Mouse (Mus musculus) G1E-ER4 (cell line): ENCODE measurements around the gene Fkbpl. TPM values are rescaled to one million over a fixed set of nuclear protein-coding genes. Genes with fewer than 3 reads are reported as not detected.

ENCODE experiments used
- GATA1 ChIP-seq: IDR thresholded peaks from one replicate; pipeline ENCODE4 v1.8.0; 2012; ENCODE audit warnings: low read length, inconsistent platforms
- polyA plus RNA-seq: library from polyadenylated mRNA; stranded (reverse); fragments of >175 nt; gene quantifications from 2 replicates; pipeline ENCODE4 v1.2.3, GENCODE M21; 2012

Fkbpl gene
- polyA plus RNA-seq, 1 experiment = 7.1 TPM

GRCm38 (mm10) chr17:34664472-34664871 is 19.9 kb downstream of the Fkbpl start:
- TF ChIP-seq GATA1 = no peak

- no peak for TF ChIP-seq GATA1
Observed at GRCm38 (mm10) chr17:34670235-34670634, 25.7 kb downstream of the Fkbpl start, which contains the start of gene Tnxb. Tnxb (plus strand) TSS chr17:34670535.

GRCm38 (mm10) chr17:34671151-34672066 is 26.8 kb downstream of the Fkbpl start:
- no peak for TF ChIP-seq GATA1

- no peak for TF ChIP-seq GATA1
Observed at GRCm38 (mm10) chr17:34672246-34672792, 27.8 kb downstream of the Fkbpl start.

- no peak for TF ChIP-seq GATA1
Observed at GRCm38 (mm10) chr17:34673139-34673538, 28.6 kb downstream of the Fkbpl start.

- no peak for TF ChIP-seq GATA1
Observed at GRCm38 (mm10) chr17:34674524-34675204, 30.1 kb downstream of the Fkbpl start.

- no peak for TF ChIP-seq GATA1
Observed at GRCm38 (mm10) chr17:34675205-34676092, 30.9 kb downstream of the Fkbpl start.

- no peak for TF ChIP-seq GATA1
Observed at GRCm38 (mm10) chr17:34676093-34676460, 31.5 kb downstream of the Fkbpl start.

GRCm38 (mm10) chr17:34676671-34677070 is 32.1 kb downstream of the Fkbpl start:
- TF ChIP-seq GATA1 = no peak

- no peak for TF ChIP-seq GATA1
Observed at GRCm38 (mm10) chr17:34680191-34680590, 35.6 kb downstream of the Fkbpl start.

- TF ChIP-seq GATA1 = no peak
Observed at GRCm38 (mm10) chr17:34680621-34681020, 36.1 kb downstream of the Fkbpl start.

- no peak for TF ChIP-seq GATA1
Observed at GRCm38 (mm10) chr17:34681132-34681571, 36.6 kb downstream of the Fkbpl start.

- TF ChIP-seq GATA1 = no peak
Observed at GRCm38 (mm10) chr17:34681881-34682536, 37.4 kb downstream of the Fkbpl start.

- no peak for TF ChIP-seq GATA1
Observed at GRCm38 (mm10) chr17:34683179-34683578, 38.6 kb downstream of the Fkbpl start.
